ENCODE assay signal across 8 mouse cellular contexts in the genomic region with DNA sequence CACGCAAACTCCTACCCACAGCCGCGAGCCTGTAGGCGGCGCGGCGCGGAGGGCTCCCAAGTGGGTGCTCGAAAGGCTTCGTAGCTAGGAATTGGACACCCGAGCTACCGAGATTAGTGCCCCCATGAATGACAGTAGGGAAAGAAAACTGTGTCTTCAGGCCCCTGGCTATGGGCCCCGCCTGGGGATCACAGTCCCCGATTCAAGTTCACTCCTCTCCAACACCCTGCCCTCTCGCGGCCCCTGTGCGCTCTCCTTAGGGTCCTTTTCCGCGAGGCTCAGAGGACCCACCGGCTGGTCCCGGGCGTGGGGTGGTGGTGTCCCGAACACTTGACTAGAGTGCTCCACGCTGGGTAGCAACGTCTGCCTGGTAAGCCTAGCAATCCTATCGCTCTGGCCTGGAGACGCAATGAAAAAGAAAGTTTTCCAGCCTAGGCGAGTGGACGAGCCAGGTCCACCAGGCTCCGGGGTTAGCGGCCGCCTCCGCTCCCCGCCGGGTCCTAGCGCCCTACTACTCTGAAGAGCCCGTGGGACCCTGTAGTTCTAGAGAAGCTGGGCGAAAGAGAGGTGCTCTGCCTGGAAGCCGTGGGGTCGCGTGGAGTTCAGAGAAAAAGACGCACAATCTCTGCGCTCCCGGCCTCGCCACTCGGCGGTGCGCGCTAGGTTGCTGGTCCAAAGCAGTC. TPM values are rescaled to one million over a fixed set of nuclear protein-coding genes. Genes with fewer than 3 reads are reported as not detected.
DNase-seq lines count a peak whose midpoint lies in the region; ATAC-seq and TF ChIP-seq lines count a peak whose summit lies in the region.

No protein-coding gene starts in this region.

- no peaks in the 10 kb centered on the region for H3K79me2 ChIP-seq in myocyte (ENCODE audit: control insufficient read depth, insufficient read depth)

- ATAC-seq in heart, embryonic 13.5 days (ENCODE audit: extremely low read depth, insufficient number of reproducible peaks, low FRiP score, low TSS enrichment): no peak
- ATAC-seq in kidney, embryonic 15.5 days (replicated peaks; ENCODE audit: low FRiP score): peak; percentile 78; the same call in 1 of the 2 replicates
- ATAC-seq in liver, embryonic 12.5 days: peak; percentile 40; the same call in 1 of the 2 replicates
- peak; percentile 62; the same call in 1 of the 2 replicates for ATAC-seq in stomach, embryonic 14.5 days (ENCODE audit: insufficient number of reproducible peaks, insufficient read depth, low FRiP score, low read depth)

- H3K9me3 ChIP-seq in heart, embryonic 13.5 days: no peaks in the 10 kb centered on the region
- H3K9me3 ChIP-seq in kidney, embryonic 15.5 days (replicated peaks): no peaks in the 10 kb centered on the region
- no peaks in the 10 kb centered on the region for H3K9me3 ChIP-seq in liver, embryonic 12.5 days (replicated peaks)
- H3K9me3 ChIP-seq in stomach, embryonic 14.5 days (ENCODE audit: control insufficient read depth, low read depth, low read length): no peaks in the 10 kb centered on the region

- TF ChIP-seq POLR2A in myocyte (IDR thresholded peaks at IDR 0.05; ENCODE audit: insufficient read length, low read depth): no peak

- H3K4me3 ChIP-seq in heart, embryonic 13.5 days: peak overlapping the region; percentile 64
- peak overlapping the region; percentile 51 for H3K4me3 ChIP-seq in kidney, embryonic 15.5 days (replicated peaks)
- peak overlapping the region; percentile 59 for H3K4me3 ChIP-seq in liver, embryonic 12.5 days
- H3K4me3 ChIP-seq in myocyte: peak overlapping the region; percentile 35
- peak overlapping the region; percentile 56 for H3K4me3 ChIP-seq in stomach, embryonic 14.5 days (ENCODE audit: low read depth, low read length)

- DNase-seq in urinary bladder, adult 18-20 months (ENCODE audit: low spot score in 2 of 2): peak; percentile 75 to 85
- DNase-seq in urinary bladder, postnatal 10 days (ENCODE audit: low spot score): no peak
- DNase-seq in fibroblast of lung, adult 2 months (ENCODE audit: low read depth): peak; percentile 36

- peak overlapping the region; percentile 70 for H3ac ChIP-seq in myocyte (ENCODE audit: control insufficient read depth, insufficient read length)

- H3K27me3 ChIP-seq in heart, embryonic 13.5 days (replicated peaks): peaks cover 72% of the 10 kb centered on the region
- peaks cover 65% of the 10 kb centered on the region for H3K27me3 ChIP-seq in kidney, embryonic 15.5 days
- H3K27me3 ChIP-seq in liver, embryonic 12.5 days (replicated peaks): peaks cover 84% of the 10 kb centered on the region
- H3K27me3 ChIP-seq in myocyte (ENCODE audit: control insufficient read depth, insufficient read depth, insufficient read length): no peaks in the 10 kb centered on the region
- H3K27me3 ChIP-seq in stomach, embryonic 14.5 days (ENCODE audit: control insufficient read depth, insufficient read depth, low read length): peaks cover 24% of the 10 kb centered on the region

- H3K36me3 ChIP-seq in heart, embryonic 13.5 days: no peaks in the 10 kb centered on the region
- no peaks in the 10 kb centered on the region for H3K36me3 ChIP-seq in kidney, embryonic 15.5 days
- H3K36me3 ChIP-seq in liver, embryonic 12.5 days: no peaks in the 10 kb centered on the region
- no peaks in the 10 kb centered on the region for H3K36me3 ChIP-seq in myocyte (ENCODE audit: control insufficient read depth, insufficient read depth)
- no peaks in the 10 kb centered on the region for H3K36me3 ChIP-seq in stomach, embryonic 14.5 days (ENCODE audit: control insufficient read depth, insufficient read depth, low read length)

- peak overlapping the region; percentile 53 for H3K27ac ChIP-seq in heart, embryonic 13.5 days (replicated peaks)
- H3K27ac ChIP-seq in kidney, embryonic 15.5 days: peak overlapping the region; percentile 89
- H3K27ac ChIP-seq in liver, embryonic 12.5 days: peak overlapping the region; percentile 75
- H3K27ac ChIP-seq in stomach, embryonic 14.5 days (ENCODE audit: low read length): peak overlapping the region; percentile 84

- peak overlapping the region; percentile 98 for H3K4me2 ChIP-seq in heart, embryonic 13.5 days
- H3K4me2 ChIP-seq in kidney, embryonic 15.5 days: peak overlapping the region; percentile 99
- H3K4me2 ChIP-seq in liver, embryonic 12.5 days: peak overlapping the region; percentile 64
- H3K4me2 ChIP-seq in myocyte (ENCODE audit: low read depth): peak overlapping the region; percentile 89
- H3K4me2 ChIP-seq in stomach, embryonic 14.5 days (replicated peaks; ENCODE audit: low read depth, low read length): peak overlapping the region; percentile 94

- under 1% methylated on average over 49 of the region's 49 CpGs for WGBS in heart, embryonic 13.5 days
- whole genome bisulfite sequencing in kidney, embryonic 15.5 days: under 1% methylated on average over 49 of the region's 49 CpGs
- under 1% methylated on average over 49 of the region's 49 CpGs for WGBS in liver, embryonic 12.5 days (ENCODE audit: insufficient replicate concordance)
- WGBS in stomach, embryonic 14.5 days: under 1% methylated on average over 49 of the region's 49 CpGs

- peaks cover 27% of the 10 kb centered on the region for H3K4me1 ChIP-seq in heart, embryonic 13.5 days
- H3K4me1 ChIP-seq in kidney, embryonic 15.5 days: peaks cover 39% of the 10 kb centered on the region
- H3K4me1 ChIP-seq in liver, embryonic 12.5 days: peaks cover 22% of the 10 kb centered on the region
- H3K4me1 ChIP-seq in stomach, embryonic 14.5 days (ENCODE audit: control insufficient read depth, insufficient read depth, low read length): peaks cover 8% of the 10 kb centered on the region; the same call in 1 of the 2 replicates

- H3K9ac ChIP-seq in heart, embryonic 13.5 days: peak overlapping the region; percentile 79
- peak overlapping the region; percentile 59 for H3K9ac ChIP-seq in kidney, embryonic 15.5 days
- peak overlapping the region; percentile 46 for H3K9ac ChIP-seq in liver, embryonic 12.5 days
- H3K9ac ChIP-seq in stomach, embryonic 14.5 days (replicated peaks; ENCODE audit: low read depth, low read length): peak overlapping the region; percentile 47; the same call in 1 of the 2 replicates

TF ChIP-seq in myocyte, 11 proteins besides CTCF, POLR2A, EP300 and RAD21:
- TF ChIP-seq MAX (IDR thresholded peaks at IDR 0.05; ENCODE audit: low read depth) (no peak), MYOD1 (IDR thresholded peaks at IDR 0.05; ENCODE audit: control insufficient read depth in 1 of 3, insufficient read length in 2 of 3, low read depth in 2 of 3) (no peak), TCF3 (IDR thresholded peaks at IDR 0.05; ENCODE audit: insufficient read length, low read depth) (no peak), TCF12 (IDR thresholded peaks at IDR 0.05; ENCODE audit: insufficient read depth, poor library complexity, severe bottlenecking) (no peak), SRF (IDR thresholded peaks at IDR 0.05; ENCODE audit: control insufficient read depth, insufficient read length, low read depth) (no peak), USF1 (IDR thresholded peaks at IDR 0.05; ENCODE audit: low read depth) (no peak), E2F4 (IDR thresholded peaks at IDR 0.05; ENCODE audit: insufficient read depth) (no peak)

RNA-seq across cellular contexts. Expression of a gene that starts 0.9 kb away (rescaled TPM):
- 0.47 and 0.78 TPM in 2 replicates for polyA plus RNA-seq in heart, embryonic 13.5 days (2015; fragmentation: Nextera tagmentation; extraction: Ambion mirVana)
- polyA plus RNA-seq in kidney, embryonic 15.5 days (2015; fragmentation: Nextera tagmentation; extraction: Ambion mirVana): 1.3 and 1.5 TPM in 2 replicates
- 11.5 and 11.6 TPM in 2 replicates for polyA plus RNA-seq in liver, embryonic 12.5 days (2016; fragmentation: Nextera tagmentation; extraction: Ambion mirVana)
- polyA plus RNA-seq in myocyte (2012; fragmentation: generic; extraction: Trizol): 7.7 TPM
- polyA plus RNA-seq in stomach, embryonic 14.5 days (2014; fragmentation: Nextera tagmentation; extraction: Ambion mirVana): 3.7 and 4.0 TPM in 2 replicates
